Mouse (Mus musculus): ENCODE measurements around the gene Stk11ip. TPM values are rescaled to one million over a fixed set of nuclear protein-coding genes. Genes with fewer than 3 reads are reported as not detected.
A peak's percentile ranks its signal among the peaks of the same experiment; 100 is the strongest.

Gene Stk11ip
- total RNA-seq, 2 experiments from 2014 or later, result 5.5 to 6.3 TPM

DNA sequence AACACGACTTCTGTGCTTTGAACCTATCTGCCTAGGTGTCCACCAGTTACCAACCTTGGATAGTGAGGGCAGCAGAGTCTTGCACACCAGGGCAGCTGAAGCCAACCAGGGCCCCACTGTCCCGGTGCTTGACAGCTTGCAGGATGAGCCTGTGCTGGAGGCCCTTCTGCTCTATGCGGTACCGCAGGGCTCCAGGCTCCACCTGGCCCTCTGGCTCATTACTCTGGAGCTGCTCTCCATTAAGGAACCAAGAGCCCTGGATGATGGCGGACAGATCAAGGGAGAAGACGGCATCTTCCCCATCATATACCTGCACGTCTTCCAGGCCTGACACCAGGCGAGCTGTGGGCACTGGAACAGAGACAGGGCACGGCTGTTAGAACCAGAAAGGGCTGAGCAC, 19.4 kb upstream of the Stk11ip start:
- no peak for DNase-seq
- intact Hi-C loops (cut with DNase I; ENCODE audit: low total_unique reads), result no loop called here

DNA sequence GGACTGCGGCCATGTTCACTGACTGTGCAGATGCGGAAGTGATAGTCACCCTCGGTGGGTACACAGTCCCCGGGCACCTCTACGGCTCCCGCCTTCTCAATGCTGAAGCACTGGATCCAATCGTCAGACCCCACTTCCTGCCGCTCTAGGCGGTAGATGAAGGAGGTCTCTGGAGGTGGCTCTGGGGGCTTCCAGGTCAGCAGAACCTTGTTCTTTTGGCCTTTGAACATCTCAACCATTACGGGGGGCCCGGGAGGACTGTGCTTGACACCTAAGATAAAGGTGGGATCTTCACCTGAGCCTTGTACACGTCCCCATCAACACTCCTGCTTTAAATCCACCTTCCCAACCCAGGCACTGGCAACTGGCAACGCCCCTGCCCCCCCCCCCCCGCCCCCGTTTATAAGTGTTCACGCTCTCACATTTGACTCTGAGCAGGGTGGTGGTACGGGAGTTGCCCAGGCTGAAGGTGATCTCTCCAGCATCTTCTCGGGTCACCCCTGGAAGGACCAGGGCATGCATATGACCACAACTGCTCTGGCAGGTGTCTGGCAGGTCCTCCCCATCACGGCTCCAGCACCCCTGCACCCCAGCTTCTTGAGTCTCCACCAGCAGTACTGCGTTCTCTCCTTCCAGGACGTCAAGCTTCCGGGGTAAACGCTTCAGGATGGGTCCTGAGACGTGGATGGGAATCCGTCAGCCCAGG, 18.2 kb upstream of the Stk11ip start:
- intact Hi-C loops (cut with DNase I; ENCODE audit: low total_unique reads), result no loop called here
- DNase-seq, result no peak

DNA sequence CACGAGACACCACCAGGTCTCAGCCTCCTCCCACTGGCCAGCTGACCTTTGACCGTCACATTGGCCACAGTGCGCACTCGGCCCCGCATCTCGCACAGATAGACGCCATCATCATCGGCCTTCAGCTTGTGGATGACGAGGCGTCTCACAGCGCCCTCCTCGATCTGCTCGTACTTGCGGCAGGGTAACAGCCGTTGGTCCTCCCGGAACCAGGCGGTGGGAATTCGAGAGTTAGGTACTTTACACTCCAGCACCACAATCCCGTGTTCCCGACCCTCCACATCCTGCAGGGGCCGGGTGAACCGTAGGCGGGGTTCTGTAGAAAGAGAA, 17.7 kb upstream of the Stk11ip start:
- no peak for DNase-seq
- intact Hi-C loops (cut with DNase I; ENCODE audit: low total_unique reads), result no loop called here

DNA sequence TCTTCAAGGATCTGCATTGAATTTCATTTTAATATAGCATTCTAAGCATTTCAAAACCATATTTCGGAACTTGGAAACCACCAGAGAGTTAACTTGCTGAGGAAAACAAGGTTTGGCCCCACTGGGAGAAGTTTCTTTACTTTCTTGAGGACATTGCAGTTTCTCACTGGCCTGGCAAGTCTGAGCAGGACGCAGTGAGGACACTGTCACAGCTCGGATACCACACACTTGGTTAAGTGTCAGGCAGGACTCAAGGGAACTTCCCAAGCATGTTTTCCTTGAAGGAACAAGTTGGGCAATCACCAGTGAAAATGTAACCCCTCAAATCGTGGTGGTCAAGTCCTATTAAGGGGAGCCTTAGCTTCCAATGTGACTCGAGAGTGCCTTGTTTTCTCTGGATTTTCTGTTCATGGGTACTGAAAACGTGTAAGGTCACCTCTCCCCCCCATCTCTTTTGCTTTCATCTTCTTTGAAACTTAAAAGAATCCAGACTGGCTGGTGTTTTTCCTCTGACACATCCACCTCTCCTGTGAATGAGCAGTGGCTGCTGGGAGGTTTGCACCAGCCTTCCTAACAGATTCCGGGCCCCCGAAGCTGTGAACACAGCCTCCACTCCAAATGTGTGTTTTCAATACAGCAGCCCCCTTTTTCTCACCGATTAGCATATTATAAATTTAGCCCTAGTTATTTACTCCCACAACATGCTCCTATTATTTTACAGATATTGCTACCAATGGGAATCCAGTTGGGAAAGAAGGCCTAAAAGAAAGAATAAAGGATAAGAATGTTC, 16.9 kb upstream of the Stk11ip start:
- intact Hi-C loops (cut with DNase I; ENCODE audit: low total_unique reads), result no loop called here
- DNase-seq, result no peak

DNA sequence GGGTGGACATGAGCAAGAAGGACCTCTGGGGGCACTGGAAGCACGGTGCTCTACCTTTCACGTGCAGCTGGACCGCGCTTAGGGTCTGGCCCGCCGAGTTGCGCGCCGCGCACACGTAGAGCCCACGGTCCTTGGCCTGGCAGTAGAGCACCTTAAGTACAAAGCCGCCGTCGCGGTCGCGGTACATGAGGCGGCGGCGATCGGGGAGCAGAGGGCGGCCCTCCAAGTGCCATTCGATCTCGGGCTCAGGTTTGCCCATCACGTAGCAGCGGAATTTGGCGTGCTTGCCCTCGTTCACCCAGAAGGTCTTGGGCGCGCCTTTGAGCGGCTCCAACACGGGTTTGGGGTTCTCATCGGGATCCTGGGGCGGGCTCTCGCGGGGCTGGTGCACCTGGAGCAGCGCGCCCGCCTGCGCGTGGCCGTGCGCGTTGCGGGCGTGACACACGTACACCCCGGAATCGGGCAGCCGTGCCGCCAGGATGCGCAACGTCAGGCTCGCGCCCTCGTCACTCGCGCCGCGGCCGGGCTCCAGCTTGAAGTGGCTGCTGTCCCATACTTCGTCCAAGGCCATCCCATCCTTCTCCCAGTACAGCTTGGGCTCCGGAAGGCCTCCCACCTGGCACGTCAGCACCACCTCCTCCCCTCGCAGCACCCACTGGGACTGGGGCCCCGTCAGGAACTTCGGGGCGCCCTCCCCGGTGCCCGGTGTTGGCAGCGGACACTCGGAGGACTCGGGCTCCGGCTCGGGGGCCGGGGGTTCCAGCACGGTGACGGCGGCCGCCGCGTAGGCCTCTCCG, 16.0 kb upstream of the Stk11ip start:
- DNase-seq, result peak; percentile 80
- intact Hi-C loops (cut with DNase I; ENCODE audit: low total_unique reads), result no loop called here

DNA sequence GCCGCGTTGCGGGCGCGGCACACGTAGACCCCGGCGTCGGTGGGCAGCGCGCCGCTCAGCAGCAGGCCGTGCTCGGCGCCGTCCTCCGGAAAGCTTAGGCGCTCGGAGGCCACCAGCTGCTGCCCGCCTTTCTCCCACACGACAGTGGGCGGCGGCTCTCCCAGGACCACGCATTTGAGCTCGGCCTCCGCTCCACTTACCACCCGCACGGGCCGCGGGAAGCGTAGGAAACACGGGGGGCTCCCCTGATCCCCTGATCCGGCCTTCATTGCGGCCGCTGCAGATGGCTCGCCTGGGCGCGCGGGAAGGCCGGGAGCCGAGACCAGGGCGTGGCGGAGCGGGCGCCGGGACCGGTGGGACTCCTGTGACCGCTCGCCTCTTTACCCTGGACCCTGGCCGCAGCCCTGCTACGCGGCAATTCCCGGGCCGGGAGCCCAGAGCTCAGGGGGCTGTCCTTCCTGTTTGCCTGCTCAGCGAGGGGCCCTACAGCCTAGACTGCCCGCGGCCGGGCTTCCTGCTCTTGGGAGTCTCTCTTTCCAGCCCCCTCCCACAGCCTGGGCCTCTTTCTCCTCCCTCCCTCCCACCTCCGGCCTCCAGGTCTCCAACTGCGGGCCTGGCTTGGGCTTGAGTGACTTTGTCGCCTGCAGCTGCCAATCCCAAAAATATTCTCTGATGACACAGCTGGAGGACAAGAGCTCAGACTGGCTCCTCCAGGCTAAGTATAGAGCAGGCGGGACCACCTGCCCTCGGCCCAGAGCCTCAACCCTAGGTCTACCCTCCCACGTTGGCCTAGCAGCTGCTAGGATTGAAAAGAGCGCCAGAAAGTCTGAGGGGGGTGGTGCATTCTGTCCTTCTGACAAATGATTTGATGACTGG, 15.1 kb upstream of the Stk11ip start, which contains the start of gene Obsl1:
Gene Obsl1, minus strand, starts transcription at position 497 of the 876 bp plus-strand sequence.
- DNase-seq, result peak; percentile 87
- intact Hi-C loops (cut with DNase I; ENCODE audit: low total_unique reads), result no loop called here

DNA sequence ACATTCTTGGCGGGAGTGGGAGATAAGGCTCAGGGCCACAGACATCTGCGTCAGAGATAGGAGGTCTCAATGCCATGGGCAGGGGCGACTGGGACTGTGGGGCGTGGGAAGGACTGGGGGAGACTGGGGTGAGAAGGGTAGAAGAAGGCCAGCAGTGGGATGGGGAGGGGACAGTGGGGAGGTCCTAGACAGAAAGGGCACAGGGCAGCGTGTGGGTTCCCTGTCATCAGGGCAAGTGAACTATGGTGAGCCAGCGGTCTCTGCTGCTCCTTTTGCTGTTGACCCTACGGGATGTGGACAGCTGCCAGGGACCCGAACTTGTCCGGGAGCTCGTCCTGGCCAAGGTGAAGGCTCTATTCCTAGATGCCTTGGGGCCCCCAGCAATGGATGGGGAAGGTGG, 14.3 kb upstream of the Stk11ip start, which contains the start of gene Inha:
Gene Inha, plus strand, starts transcription at position 72 of the 400 bp plus-strand sequence.
- DNase-seq, result no peak
- intact Hi-C loops (cut with DNase I; ENCODE audit: low total_unique reads), result no loop called here

DNA sequence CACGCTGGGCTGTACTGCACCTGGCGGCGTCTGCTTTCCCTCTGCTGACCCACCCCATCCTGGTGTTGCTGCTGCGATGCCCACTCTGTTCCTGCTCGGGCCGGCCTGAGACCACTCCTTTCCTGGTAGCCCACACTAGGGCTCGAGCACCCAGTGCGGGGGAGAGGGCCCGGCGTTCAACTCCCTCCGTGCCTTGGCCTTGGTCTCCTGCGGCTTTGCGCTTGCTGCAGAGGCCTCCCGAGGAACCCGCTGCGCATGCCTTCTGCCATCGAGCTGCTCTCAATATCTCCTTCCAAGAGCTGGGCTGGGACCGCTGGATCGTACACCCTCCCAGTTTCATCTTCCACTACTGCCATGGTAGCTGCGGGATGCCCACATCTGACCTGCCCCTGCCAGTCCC, 11.7 kb upstream of the Stk11ip start:
- DNase-seq, result no peak
- intact Hi-C loops (cut with DNase I; ENCODE audit: low total_unique reads), result no loop called here

DNA sequence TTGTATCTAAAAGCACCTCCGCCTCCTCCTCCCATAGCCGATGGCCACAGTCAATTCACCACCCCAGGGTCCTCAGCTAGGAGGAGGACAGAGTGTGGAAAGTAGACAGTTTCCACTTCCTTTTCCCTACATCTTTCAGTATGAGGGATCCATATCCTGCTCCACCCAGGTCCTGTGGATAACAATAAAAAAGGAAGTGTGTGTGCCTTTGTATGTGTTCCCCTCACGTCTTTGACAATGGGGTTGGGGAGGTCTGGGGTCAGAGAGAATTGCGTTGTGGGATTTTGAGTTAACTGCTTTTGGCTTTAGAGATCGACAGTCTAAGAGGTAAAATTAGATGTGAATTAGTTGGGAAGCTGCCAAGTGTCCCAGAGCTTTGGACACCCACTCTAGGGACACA, 11.2 kb upstream of the Stk11ip start:
- DNase-seq, result no peak
- intact Hi-C loops (cut with DNase I; ENCODE audit: low total_unique reads), result no loop called here

DNA sequence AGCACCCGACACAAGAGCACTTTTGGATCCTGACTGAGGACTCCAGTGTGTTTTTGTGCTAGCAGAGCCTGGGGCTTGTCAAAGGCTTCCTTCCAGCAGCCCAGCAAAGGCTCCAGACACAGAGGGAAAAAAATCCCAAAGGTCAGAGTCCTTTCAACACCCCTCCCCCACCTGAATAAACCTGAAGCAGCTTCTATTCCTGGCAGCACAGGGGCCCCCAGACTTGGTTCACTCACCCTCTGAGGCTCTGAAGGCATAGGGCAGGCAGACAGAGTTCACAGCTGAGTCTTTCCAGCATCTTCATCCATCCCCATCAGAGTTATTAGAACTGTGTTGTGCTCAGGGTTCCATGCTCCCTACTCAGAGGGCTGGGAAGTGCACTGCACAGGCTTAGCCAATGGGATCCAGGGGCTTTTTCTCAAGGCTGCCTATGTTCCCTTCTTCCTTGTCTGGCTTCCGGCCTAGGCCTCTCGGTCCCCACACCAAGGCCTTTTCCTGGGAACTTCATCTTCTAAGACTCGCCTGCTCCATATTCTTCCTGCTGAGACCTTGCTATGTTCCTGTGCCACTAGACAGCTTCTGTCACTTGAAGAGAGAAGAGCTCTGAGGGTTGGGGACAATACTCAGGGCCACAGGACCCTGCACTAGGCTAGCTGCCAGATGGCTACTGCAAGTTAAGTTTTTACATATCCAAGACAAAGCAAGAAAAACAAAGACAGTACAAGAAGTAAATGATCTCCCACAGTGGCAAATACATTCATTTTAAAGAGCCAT, 9.7 kb upstream of the Stk11ip start:
- DNase-seq, result no peak
- intact Hi-C loops (cut with DNase I; ENCODE audit: low total_unique reads), result no loop called here

DNA sequence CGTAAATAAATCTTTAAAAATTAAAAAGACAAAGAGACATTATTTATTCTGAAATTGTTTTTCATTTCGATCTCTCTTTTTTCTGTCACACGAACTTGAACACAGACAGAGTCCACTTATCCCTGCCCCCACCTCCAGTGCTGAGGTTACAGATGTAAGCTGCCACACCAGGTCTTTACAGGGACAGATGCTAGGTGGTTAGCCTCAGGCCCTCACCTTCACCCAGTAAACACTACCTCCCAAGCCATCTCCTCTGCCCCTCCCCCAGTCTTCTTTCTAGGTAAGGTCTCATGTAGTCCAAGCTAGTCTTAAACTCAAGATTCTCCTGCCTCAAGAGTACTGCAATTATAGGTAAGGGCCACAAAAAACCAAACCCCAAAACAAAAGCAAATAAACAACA, 8.8 kb upstream of the Stk11ip start:
- intact Hi-C loops (cut with DNase I; ENCODE audit: low total_unique reads), result no loop called here
- DNase-seq, result no peak

DNA sequence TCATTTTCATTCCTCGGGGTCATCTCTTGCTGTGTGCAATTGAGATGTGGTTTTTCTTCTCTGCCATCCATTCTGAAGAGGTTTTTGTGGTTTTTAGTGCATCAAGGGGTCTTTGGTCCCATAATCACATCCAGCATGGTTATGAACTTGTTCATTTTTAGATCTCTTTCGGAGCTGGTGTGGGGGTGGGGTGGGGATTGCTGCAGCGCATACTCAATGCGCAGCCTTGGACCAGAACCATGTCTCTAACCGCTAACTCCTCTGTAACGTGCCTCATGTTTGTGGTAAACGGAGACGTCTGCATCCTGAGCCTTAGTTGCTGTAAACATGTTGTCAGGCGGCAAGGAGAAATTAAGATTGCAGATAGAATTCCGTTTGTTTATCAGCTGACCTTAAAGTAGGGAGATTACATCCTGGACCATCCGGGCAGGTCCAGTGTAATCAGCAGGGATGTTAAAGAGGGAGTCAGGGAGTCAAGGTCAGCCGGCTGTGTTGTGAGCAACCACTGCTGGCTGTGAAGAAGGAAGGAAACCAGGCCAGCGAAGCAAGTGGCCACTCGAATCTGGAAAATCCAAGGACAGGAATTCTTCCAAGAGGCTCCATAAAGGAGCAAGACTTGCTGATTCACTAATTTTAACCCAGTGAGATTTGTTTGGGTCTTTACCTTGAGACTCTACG, 4.5 kb upstream of the Stk11ip start:
- intact Hi-C loops (cut with DNase I; ENCODE audit: low total_unique reads), result no loop called here

DNA sequence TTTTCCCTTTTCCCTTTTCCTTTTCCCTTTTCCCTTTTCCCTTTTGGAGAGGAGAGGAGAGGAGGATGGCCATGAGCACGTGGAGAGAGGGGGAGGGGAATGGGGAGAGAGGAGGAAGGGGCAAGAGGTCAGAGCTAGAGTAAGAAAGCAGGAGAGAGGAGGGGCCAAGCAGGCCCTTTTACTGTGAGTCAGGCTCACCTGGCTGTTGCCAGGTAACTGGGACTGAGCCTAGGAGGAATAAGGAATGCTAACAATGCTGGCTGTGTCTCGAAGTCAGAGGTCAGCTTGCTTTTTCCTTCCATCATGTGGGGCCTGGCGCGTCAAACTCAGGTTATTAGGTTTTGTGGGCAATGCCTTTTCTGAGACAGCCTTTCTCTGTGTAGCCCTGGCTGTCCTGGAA, 3.3 kb upstream of the Stk11ip start:
- intact Hi-C loops (cut with DNase I; ENCODE audit: low total_unique reads), result no loop called here
- no peak for DNase-seq

More for the DNA sequence above, 4.5 kb upstream of the Stk11ip start:
- no peak for DNase-seq

DNA sequence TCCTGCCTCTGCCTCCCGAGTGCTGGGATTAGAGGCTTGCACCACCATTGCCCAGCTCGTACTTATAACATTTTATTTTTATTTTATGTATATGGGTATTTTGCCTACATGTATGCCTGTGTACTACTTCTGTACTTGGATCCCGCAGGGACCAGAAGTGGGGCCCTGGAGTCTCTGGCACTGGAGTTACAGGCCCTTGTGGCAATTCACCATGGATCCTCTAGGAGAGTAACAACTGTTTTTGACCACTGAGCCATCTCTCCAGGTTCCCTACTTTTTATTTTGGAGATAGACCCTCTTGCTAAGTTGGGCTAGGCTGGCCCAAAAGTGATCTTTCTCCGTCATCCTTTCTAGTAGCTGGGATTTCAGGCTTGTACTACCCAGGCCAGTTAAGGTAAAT, 2.9 kb upstream of the Stk11ip start:
- no peak for DNase-seq
- intact Hi-C loops (cut with DNase I; ENCODE audit: low total_unique reads), result no loop called here

DNA sequence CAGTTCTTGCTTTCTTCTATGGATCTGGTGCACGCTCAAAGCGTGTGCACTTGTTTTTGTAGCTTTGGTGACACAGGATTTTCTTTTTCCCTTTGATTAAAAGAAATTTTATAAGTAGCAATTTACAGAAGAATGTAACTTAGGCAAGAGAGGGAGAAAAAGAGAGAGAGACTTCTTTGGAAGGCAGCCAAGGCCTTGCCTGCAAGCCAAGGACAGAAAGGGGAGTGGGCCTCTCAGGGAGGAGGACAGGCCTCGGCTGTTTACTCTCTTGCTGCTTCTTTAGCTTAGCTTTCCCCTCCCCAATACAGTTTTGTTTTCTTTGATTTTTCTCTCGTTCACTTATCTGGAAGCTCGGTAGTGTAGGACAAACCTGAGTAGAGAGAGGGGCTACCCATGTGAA, 1.8 kb upstream of the Stk11ip start:
- intact Hi-C loops (cut with DNase I; ENCODE audit: low total_unique reads), result no loop called here
- no peak for DNase-seq

DNA sequence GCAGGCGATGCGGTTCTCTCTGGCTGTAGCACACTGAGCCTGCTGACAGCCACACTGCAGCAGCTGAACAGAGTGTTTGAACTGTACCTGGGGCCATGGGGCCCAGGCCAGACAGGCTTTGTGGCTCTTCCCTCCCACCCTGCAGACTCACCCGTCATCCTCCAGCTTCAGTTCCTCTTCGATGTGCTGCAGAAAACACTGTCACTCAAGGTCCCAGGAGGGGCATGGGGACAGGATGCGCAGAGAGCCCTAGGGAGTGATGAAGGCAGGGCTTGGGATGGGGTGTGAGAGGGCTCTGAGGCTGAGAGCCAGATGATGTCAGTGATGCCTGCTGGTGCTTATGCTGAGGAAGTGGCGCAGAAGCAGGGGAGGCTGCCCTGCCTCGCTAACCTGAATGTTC, 3.4 kb downstream of the Stk11ip start:
- DNase-seq, result no peak
- intact Hi-C loops (cut with DNase I; ENCODE audit: low total_unique reads), result no loop called here

DNA sequence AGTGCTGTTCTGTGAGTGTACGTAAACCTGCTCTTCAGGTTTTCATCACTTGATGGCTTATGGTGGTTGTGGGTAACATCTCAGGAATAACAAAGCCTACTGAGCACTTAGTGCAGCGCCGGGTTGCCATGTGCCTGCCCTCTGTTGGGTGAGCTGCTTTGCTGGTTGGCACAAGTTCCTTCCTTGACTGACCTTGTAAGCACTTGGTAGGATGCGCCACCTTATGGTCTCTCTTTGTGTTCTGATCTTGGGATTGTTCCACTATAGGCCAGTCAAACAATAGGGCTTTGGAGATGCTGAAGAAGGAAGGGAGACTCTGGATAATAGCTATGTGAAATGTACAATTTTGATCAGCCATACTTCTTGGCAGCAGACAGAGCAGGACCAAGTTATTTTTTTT, 9.2 kb downstream of the Stk11ip start:
- intact Hi-C loops (cut with DNase I; ENCODE audit: low total_unique reads), result no loop called here
- DNase-seq, result no peak
